Mouse (Mus musculus) stomach, embryonic 14.5 days (tissue): ENCODE data around the gene Strc. TPM values are rescaled to one million over a fixed set of nuclear protein-coding genes. Genes with fewer than 3 reads are reported as not detected.

ENCODE experiments used
- polyA plus RNA-seq: library from polyadenylated mRNA; unstranded; fragments of >200 nt; fragmentation: Nextera tagmentation; extraction: Ambion mirVana; gene quantifications from 2 replicates; pipeline ENCODE4 v1.2.1, GENCODE M21; 2014

Strc gene
- polyA plus RNA-seq, 1 experiment from 2014 or later: not detected

Other genes starting within 250 kb of the Strc start
- 21.8 and 22.7 TPM in 2 replicates for gene Adal, start 246.7 kb downstream of the Strc start, polyA plus RNA-seq
- gene Lcmt2, start 246.5 kb downstream of the Strc start, polyA plus RNA-seq: 20.1 and 23.9 TPM in 2 replicates
- 53.5 and 58.6 TPM in 2 replicates for gene Tubgcp4, start 216.5 kb downstream of the Strc start, polyA plus RNA-seq
- gene Zscan29, start 216.0 kb downstream of the Strc start, polyA plus RNA-seq: 12.2 and 12.9 TPM in 2 replicates
- 71.2 and 86.0 TPM in 2 replicates for gene Trp53bp1, start 115.8 kb downstream of the Strc start, polyA plus RNA-seq
- 10.4 and 16.1 TPM in 2 replicates for gene Map1a, start 97.6 kb downstream of the Strc start, polyA plus RNA-seq
- 15.4 and 18.0 TPM in 2 replicates for gene Ppip5k1, start 31.8 kb downstream of the Strc start, polyA plus RNA-seq
- 43.6 and 53.7 TPM in 2 replicates for gene Ckmt1, start 29.5 kb downstream of the Strc start, polyA plus RNA-seq
- 484 and 546 TPM in 2 replicates for gene Pdia3, start 26.6 kb upstream of the Strc start, polyA plus RNA-seq
- gene Catsper2, start 26.6 kb upstream of the Strc start, polyA plus RNA-seq: 2.2 and 3.0 TPM in 2 replicates
- gene Ell3, start 57.1 kb upstream of the Strc start, polyA plus RNA-seq: 13.7 and 14.1 TPM in 2 replicates
- 552 and 574 TPM in 2 replicates for gene Serf2, start 62.0 kb upstream of the Strc start, polyA plus RNA-seq
- 89.7 and 90.8 TPM in 2 replicates for gene Hypk, start 66.1 kb upstream of the Strc start, polyA plus RNA-seq
- gene Serinc4, start 69.6 kb upstream of the Strc start, polyA plus RNA-seq: 0.21 and 0.69 TPM in 2 replicates
- gene Mfap1b, start 86.9 kb upstream of the Strc start, polyA plus RNA-seq: 52.8 and 53.8 TPM in 2 replicates
- 25.1 and 27.5 TPM in 2 replicates for gene Mfap1a, start 119.5 kb upstream of the Strc start, polyA plus RNA-seq
- 8.6 and 9.3 TPM in 2 replicates for gene Wdr76, start 119.6 kb upstream of the Strc start, polyA plus RNA-seq